Comparison of ENCODE assay signal across 25 mouse cellular contexts in genomic region chr8:3240725-3241124, GRCm38 (mm10). TPM values are rescaled to one million over a fixed set of nuclear protein-coding genes. Genes with fewer than 3 reads are reported as not detected.
DNase-seq lines count a peak whose midpoint lies in the region; ATAC-seq and TF ChIP-seq lines count a peak whose summit lies in the region.
"Had no signal": no experiment of that assay in that cellular context is flagged by ENCODE, and none has a peak within 500 bp of the region (broad histone marks: within the 10 kb centered on the region; RNA-seq: fewer than 3 reads in every experiment).

No protein-coding gene starts in this region.

- H3K9ac ChIP-seq in liver, adult 2 months (ENCODE audit: low read depth, low read length): no peak overlapping the region
- H3K9ac ChIP-seq in liver, embryonic 12.5 days: no peak overlapping the region
- no peak overlapping the region for H3K9ac ChIP-seq in MEL (ENCODE audit: control insufficient read depth, low read depth, low read length, poor library complexity, severe bottlenecking)
- H3K9ac ChIP-seq: embryonic facial prominence, embryonic 13.5 days; embryonic facial prominence, embryonic 15.5 days; forebrain, embryonic 12.5 days had no signal

- TF ChIP-seq CTCF in liver, adult 2 months (IDR thresholded peaks at IDR 0.05; ENCODE audit: low read depth, low read length): no peak
- no peak for TF ChIP-seq CTCF in MEL (IDR thresholded peaks at IDR 0.05 in 2 of 3, conservative IDR thresholded peaks at IDR 0.05 in 1 of 3; ENCODE audit: control insufficient read depth in 1 of 3, insufficient read depth in 1 of 3, low read depth in 2 of 3, low read length in 3 of 3, poor library complexity in 1 of 3, severe bottlenecking in 1 of 3)

- no peak overlapping the region for H3K4me2 ChIP-seq in liver, embryonic 12.5 days
- H3K4me2 ChIP-seq: embryonic facial prominence, embryonic 13.5 days; embryonic facial prominence, embryonic 15.5 days; forebrain, embryonic 12.5 days had no signal

- no peaks in the 10 kb centered on the region for H3K9me3 ChIP-seq in liver, embryonic 12.5 days (replicated peaks)
- no peaks in the 10 kb centered on the region for H3K9me3 ChIP-seq in MEL (replicated peaks; ENCODE audit: insufficient read depth, low read length)
- H3K9me3 ChIP-seq: embryonic facial prominence, embryonic 15.5 days; forebrain, embryonic 12.5 days had no signal

- no peak overlapping the region for H3K4me3 ChIP-seq in liver, adult 2 months (ENCODE audit: insufficient read depth, low read depth, low read length)
- no peak overlapping the region for H3K4me3 ChIP-seq in liver, embryonic 12.5 days
- H3K4me3 ChIP-seq in MEL (ENCODE audit: control insufficient read depth in 1 of 2, insufficient read depth in 1 of 2, low read depth in 2 of 2, low read length in 2 of 2): no peak overlapping the region
- H3K4me3 ChIP-seq: embryonic facial prominence, embryonic 13.5 days; embryonic facial prominence, embryonic 15.5 days; erythroblast, embryonic 14.5 days; forebrain, embryonic 10.5 days; forebrain, embryonic 12.5 days had no signal

- peaks cover 43% of the 10 kb centered on the region for H3K79me2 ChIP-seq in liver, adult 2 months (ENCODE audit: control insufficient read depth, insufficient read depth, low read length)
- 0 out of 2 replicates have a peak, but pooled peaks cover 1% of the 10 kb centered on the region for H3K79me2 ChIP-seq in MEL (ENCODE audit: control insufficient read depth, insufficient read depth, low read length, poor library complexity)

- 18% methylated on average over 3 of the region's 3 CpGs for WGBS in liver, adult 2 months
- 86% methylated on average over 3 of the region's 3 CpGs for WGBS in liver, embryonic 12.5 days (ENCODE audit: insufficient replicate concordance)

- H3K4me1 ChIP-seq in liver, adult 2 months (ENCODE audit: control insufficient read depth, insufficient read depth, low read length): peaks cover 58% of the 10 kb centered on the region
- H3K4me1 ChIP-seq in liver, embryonic 12.5 days: peaks cover 15% of the 10 kb centered on the region
- peaks cover 0 to 2% of the 10 kb centered on the region in 2 experiments; a peak in 1 of 4 replicates for H3K4me1 ChIP-seq in MEL (ENCODE audit: control insufficient read depth in 1 of 2, insufficient read depth in 2 of 2, low read length in 2 of 2)
- H3K4me1 ChIP-seq: forebrain, embryonic 10.5 days; forebrain, embryonic 12.5 days had no signal

- H3K27ac ChIP-seq in liver, adult 2 months (replicated peaks; ENCODE audit: insufficient read depth, low read depth, low read length): no peak overlapping the region
- no peak overlapping the region for H3K27ac ChIP-seq in liver, embryonic 12.5 days
- no peak overlapping the region for H3K27ac ChIP-seq in MEL (ENCODE audit: control insufficient read depth, low read depth, low read length)
- H3K27ac ChIP-seq: embryonic facial prominence, embryonic 13.5 days; embryonic facial prominence, embryonic 15.5 days; forebrain, embryonic 10.5 days; forebrain, embryonic 12.5 days had no signal

- TF ChIP-seq RAD21 in MEL (IDR thresholded peaks at IDR 0.05; ENCODE audit: low read depth, low read length): no peak

- no peaks in the 10 kb centered on the region for H3K27me3 ChIP-seq in liver, adult 2 months (ENCODE audit: control insufficient read depth, insufficient read depth, low read length)
- H3K27me3 ChIP-seq in liver, embryonic 12.5 days (replicated peaks): no peaks in the 10 kb centered on the region
- no peaks in the 10 kb centered on the region for H3K27me3 ChIP-seq in MEL (ENCODE audit: control insufficient read depth in 1 of 2, insufficient read depth in 2 of 2, low read length in 2 of 2)
- H3K27me3 ChIP-seq: embryonic facial prominence, embryonic 13.5 days; embryonic facial prominence, embryonic 15.5 days; forebrain, embryonic 12.5 days; Patski had no signal

- no peak for TF ChIP-seq POLR2A in liver, adult 2 months (IDR thresholded peaks at IDR 0.05; ENCODE audit: extremely low read depth, insufficient read depth, low read length)
- no peak for TF ChIP-seq POLR2A in MEL (IDR thresholded peaks at IDR 0.05; ENCODE audit: control insufficient read depth in 1 of 2, insufficient read depth in 1 of 2, low read depth in 1 of 2, low read length in 2 of 2, poor library complexity in 1 of 2)

- H3K36me3 ChIP-seq in liver, adult 2 months (ENCODE audit: control insufficient read depth, insufficient read depth, low read length): no peaks in the 10 kb centered on the region
- H3K36me3 ChIP-seq in liver, embryonic 12.5 days: peaks cover 4% of the 10 kb centered on the region
- H3K36me3 ChIP-seq in MEL (ENCODE audit: control insufficient read depth in 1 of 2, insufficient read depth in 2 of 2, low read length in 2 of 2): no peaks in the 10 kb centered on the region

- no peak for TF ChIP-seq EP300 in MEL (IDR thresholded peaks at IDR 0.05; ENCODE audit: low read depth in 1 of 2, low read length in 2 of 2)

- no peak for ATAC-seq in liver, embryonic 12.5 days
- ATAC-seq in megakaryocyte progenitor cell, adult 5-6 weeks (replicated peaks; ENCODE audit: poor library complexity): peak; percentile 70
- ATAC-seq: activated CD4-positive, CD25-positive, alpha-beta regulatory T cell, adult 4 months; forebrain, embryonic 14.5 days; forebrain, embryonic 16.5 days; Patski had no signal

- DNase-seq in liver, adult 2 months (ENCODE audit: extremely low read depth, low read depth, low spot score): peak; percentile 78
- DNase-seq in MEL (ENCODE audit: low read depth, low spot score) (no peak), adipocyte (ENCODE audit: low spot score) (peak; percentile 48)
- no peak for DNase-seq in adrenal gland, adult (ENCODE audit: inconsistent age in 2 of 2, low spot score in 1 of 2)
- DNase-seq in cerebellum, adult 9-11 months: no peak
- DNase-seq: adrenal gland, adult 8-10 months; adrenal gland, postnatal 14 days; adrenal gland, postnatal 36 days; cerebellum, adult 11-12 months; cerebellum, adult 2 months; cerebellum, adult 9-10 months; cerebellum, postnatal 14 days; cerebellum, postnatal 36 days; embryo, embryonic 11 days had no signal

TF ChIP-seq in MEL, 35 proteins besides CTCF, POLR2A, EP300 and RAD21:
- TF ChIP-seq ZNF384 (IDR thresholded peaks at IDR 0.05; ENCODE audit: low read depth, low read length) (peak; percentile 38; the same call in 1 of the 2 replicates), GATA1 (IDR thresholded peaks at IDR 0.05; ENCODE audit: low read depth, low read length) (no peak)
TF ChIP-seq in MEL: peak in this region for 1.

RNA-seq across cellular contexts. Expression of gene Insr, which starts 38.7 kb away (rescaled TPM):
- 70.0 and 89.0 TPM in 2 replicates for total RNA-seq in liver, adult 2 months (2014; rRNA removed)
- 28.5 and 30.3 TPM in 2 replicates for polyA plus RNA-seq in liver, adult 2 months (2012; rRNA removed)
- 18.1 and 20.1 TPM in 2 replicates for polyA plus RNA-seq in liver, embryonic 12.5 days (2016; fragmentation: Nextera tagmentation; extraction: Ambion mirVana)
- 5.2 and 5.3 TPM in 2 replicates for total RNA-seq in MEL (2012; rRNA removed)
- 1 to 10 TPM in 1 of 2 experiments, not detected in 1; 7.6 TPM for polyA plus RNA-seq in MEL (2012; ENCODE audit: insufficient read depth in 1 of 2, insufficient read length in 2 of 2, low read depth in 1 of 2, low replicate concordance in 2 of 2, missing spikeins in 1 of 2)
- total RNA-seq in megakaryocyte progenitor cell, adult 5-6 weeks (2015): 15.9 and 21.0 TPM in 2 replicates
- total RNA-seq in megakaryocyte progenitor cell, adult 5-6 weeks (2017): 9.7 and 10.3 TPM in 2 replicates

Comparison
In these comparisons a context has a peak if more than half of its experiments do, and no peak if none do; other contexts are left out.
1. DNase-seq: peak in liver, adult 2 months (single experiment) and adipocyte (single experiment); none in MEL (single experiment), adrenal gland, adult (0 of 2) and cerebellum, adult 9-11 months (single experiment).